Mouse (Mus musculus): Measurements from ENCODE around the gene Sema6d. TPM values are rescaled to one million over a fixed set of nuclear protein-coding genes. Genes with fewer than 3 reads are reported as not detected.
A peak's percentile ranks its signal among the peaks of the same experiment; 100 is the strongest.

Gene Sema6d
- polyA plus RNA-seq, 1 experiment: 4.5 TPM

- Histone ChIP-seq H3K4me1 (ENCODE audit: control insufficient read depth, insufficient read depth, low read length) (no peaks in the 10 kb centered on the region), H3K27ac (ENCODE audit: insufficient read depth, low read length) (no peak overlapping the region), H3K4me3 (ENCODE audit: insufficient read depth, low read length) (no peak overlapping the region)
- TF ChIP-seq POLR2A (IDR thresholded peaks at IDR 0.05; ENCODE audit: low read depth, low read length) (no peak), CTCF (IDR thresholded peaks at IDR 0.05; ENCODE audit: borderline replicate concordance, insufficient read depth, low read length) (no peak)
Observed at GRCm38 (mm10) chr2:124599014-124599413, 509.2 kb downstream of the Sema6d start.

DNA sequence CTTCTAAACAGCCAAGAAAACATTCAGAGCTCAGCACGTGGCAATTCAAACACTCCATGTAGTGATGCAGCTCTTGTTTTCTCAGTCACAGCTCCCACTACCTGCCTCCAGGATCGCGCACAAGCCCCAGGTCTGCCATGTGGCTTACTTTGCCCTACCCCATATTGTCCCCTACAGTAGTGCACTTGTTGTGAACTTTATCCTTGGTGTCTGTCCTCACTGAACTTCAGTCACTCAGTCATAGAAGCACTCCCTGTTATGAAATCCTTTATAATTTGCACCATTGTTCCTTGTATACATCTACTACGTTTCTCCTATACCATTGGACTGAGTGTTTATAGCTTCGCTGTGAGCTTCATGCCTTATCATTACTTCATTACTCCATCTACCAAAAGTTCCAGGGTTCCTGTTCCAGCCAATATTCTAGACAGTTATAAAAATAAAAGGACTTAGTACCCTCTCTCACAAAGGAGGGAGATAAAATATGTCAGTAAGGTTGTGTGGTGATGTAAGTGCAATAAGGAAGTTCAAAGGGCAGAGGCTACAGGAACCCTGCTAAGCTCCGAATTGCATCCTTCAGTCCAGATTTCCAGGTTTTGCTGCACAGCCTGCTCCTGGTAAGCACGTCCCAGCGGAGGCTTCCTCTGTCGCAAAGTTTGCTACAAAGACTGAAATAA lies 512.1 kb downstream of the Sema6d start:
- Histone ChIP-seq H3K4me1 (ENCODE audit: control insufficient read depth, insufficient read depth, low read length) (no peaks in the 10 kb centered on the region), H3K4me3 (ENCODE audit: insufficient read depth, low read length) (no peak overlapping the region), H3K27ac (ENCODE audit: insufficient read depth, low read length) (no peak overlapping the region)
- no peak for TF ChIP-seq CTCF (IDR thresholded peaks at IDR 0.05; ENCODE audit: borderline replicate concordance, insufficient read depth, low read length)
- TF ChIP-seq POLR2A (IDR thresholded peaks at IDR 0.05; ENCODE audit: low read depth, low read length): no peak

GRCm38 (mm10) chr2:124602379-124602913 lies 512.7 kb downstream of the Sema6d start:
- TF ChIP-seq POLR2A (IDR thresholded peaks at IDR 0.05; ENCODE audit: low read depth, low read length) (no peak), CTCF (IDR thresholded peaks at IDR 0.05; ENCODE audit: borderline replicate concordance, insufficient read depth, low read length) (no peak)
- no peak overlapping the region for H3K27ac ChIP-seq (ENCODE audit: insufficient read depth, low read length)
- no peaks in the 10 kb centered on the region for H3K4me1 ChIP-seq (ENCODE audit: control insufficient read depth, insufficient read depth, low read length)
- H3K4me3 ChIP-seq (ENCODE audit: insufficient read depth, low read length): no peak overlapping the region

- H3K4me1 ChIP-seq (ENCODE audit: control insufficient read depth, insufficient read depth, low read length): no peaks in the 10 kb centered on the region
- no peak overlapping the region for H3K27ac ChIP-seq (ENCODE audit: insufficient read depth, low read length)
- H3K4me3 ChIP-seq (ENCODE audit: insufficient read depth, low read length): no peak overlapping the region
- TF ChIP-seq CTCF (IDR thresholded peaks at IDR 0.05; ENCODE audit: borderline replicate concordance, insufficient read depth, low read length) (no peak), POLR2A (IDR thresholded peaks at IDR 0.05; ENCODE audit: low read depth, low read length) (no peak)
Observed at GRCm38 (mm10) chr2:124605341-124605740, 515.6 kb downstream of the Sema6d start.

GRCm38 (mm10) chr2:124607986-124608385 lies 518.2 kb downstream of the Sema6d start:
- no peak for TF ChIP-seq CTCF (IDR thresholded peaks at IDR 0.05; ENCODE audit: borderline replicate concordance, insufficient read depth, low read length)
- TF ChIP-seq POLR2A (IDR thresholded peaks at IDR 0.05; ENCODE audit: low read depth, low read length): no peak
- Histone ChIP-seq H3K4me1 (ENCODE audit: control insufficient read depth, insufficient read depth, low read length) (no peaks in the 10 kb centered on the region), H3K4me3 (ENCODE audit: insufficient read depth, low read length) (no peak overlapping the region), H3K27ac (ENCODE audit: insufficient read depth, low read length) (no peak overlapping the region)

GRCm38 (mm10) chr2:124608546-124608945 lies 518.8 kb downstream of the Sema6d start:
- TF ChIP-seq POLR2A (IDR thresholded peaks at IDR 0.05; ENCODE audit: low read depth, low read length): no peak
- TF ChIP-seq CTCF (IDR thresholded peaks at IDR 0.05; ENCODE audit: borderline replicate concordance, insufficient read depth, low read length): no peak
- Histone ChIP-seq H3K4me3 (ENCODE audit: insufficient read depth, low read length) (no peak overlapping the region), H3K27ac (ENCODE audit: insufficient read depth, low read length) (no peak overlapping the region), H3K4me1 (ENCODE audit: control insufficient read depth, insufficient read depth, low read length) (no peaks in the 10 kb centered on the region)

GRCm38 (mm10) chr2:124609014-124609413 lies 519.2 kb downstream of the Sema6d start:
- H3K27ac ChIP-seq (ENCODE audit: insufficient read depth, low read length): no peak overlapping the region
- no peaks in the 10 kb centered on the region for H3K4me1 ChIP-seq (ENCODE audit: control insufficient read depth, insufficient read depth, low read length)
- no peak overlapping the region for H3K4me3 ChIP-seq (ENCODE audit: insufficient read depth, low read length)
- no peak for TF ChIP-seq CTCF (IDR thresholded peaks at IDR 0.05; ENCODE audit: borderline replicate concordance, insufficient read depth, low read length)

DNA sequence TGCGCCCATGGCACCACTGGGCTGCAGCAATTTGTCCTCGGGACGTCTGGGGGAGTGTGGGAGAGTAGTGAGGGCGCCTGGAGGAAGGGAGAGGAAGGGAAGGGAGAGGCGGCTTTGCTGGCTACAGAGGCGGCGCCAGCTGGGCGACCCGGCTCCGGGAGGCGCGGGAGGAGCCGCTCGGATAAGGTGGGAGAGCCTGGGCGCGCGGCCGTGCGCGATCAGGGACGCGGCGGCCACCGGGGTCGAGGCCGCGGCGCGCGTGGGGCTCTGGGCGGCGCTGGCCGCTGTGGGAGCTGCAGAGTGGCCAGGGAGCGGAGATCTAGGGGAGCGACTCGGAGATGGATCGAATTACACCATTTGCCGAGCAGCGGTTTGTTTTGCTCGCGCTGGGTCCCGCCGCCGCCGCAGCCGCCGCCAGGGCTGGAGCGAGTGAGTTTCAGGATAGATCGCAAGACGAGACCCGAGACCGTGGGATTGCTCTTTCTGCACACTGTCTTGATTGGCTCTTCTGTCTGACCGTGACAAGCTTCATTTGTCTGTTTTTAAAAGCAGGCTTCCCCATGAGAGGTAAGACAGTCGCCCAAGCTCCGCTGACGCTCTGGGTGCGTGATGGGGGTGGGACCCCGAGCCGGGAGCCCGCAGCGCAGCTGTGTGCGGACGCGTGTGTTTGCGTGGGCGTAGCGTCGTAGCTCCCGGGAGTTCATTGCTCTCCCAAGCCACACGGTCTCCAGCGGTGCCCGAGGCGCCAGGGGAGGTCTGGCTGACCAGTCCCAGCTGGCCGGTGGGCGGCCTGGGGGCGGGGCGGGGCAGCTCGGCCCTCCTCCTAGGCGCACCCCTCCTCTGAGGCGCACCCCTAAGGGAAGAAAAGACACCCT lies 520.2 kb downstream of the Sema6d start:
- no peaks in the 10 kb centered on the region for H3K4me1 ChIP-seq (ENCODE audit: control insufficient read depth, insufficient read depth, low read length)
- TF ChIP-seq CTCF (IDR thresholded peaks at IDR 0.05; ENCODE audit: borderline replicate concordance, insufficient read depth, low read length) (no peak), POLR2A (IDR thresholded peaks at IDR 0.05; ENCODE audit: low read depth, low read length) (peak; percentile 20)
- H3K27ac ChIP-seq (ENCODE audit: insufficient read depth, low read length): peak overlapping the region; percentile 51; the same call in 1 of the 2 replicates
- H3K4me3 ChIP-seq (ENCODE audit: insufficient read depth, low read length): peak overlapping the region; percentile 86

- H3K27ac ChIP-seq (ENCODE audit: insufficient read depth, low read length): 0 out of 2 replicates have a peak overlapping the region, but pooled peaks have one; percentile 2
- peak overlapping the region; percentile 86 for H3K4me3 ChIP-seq (ENCODE audit: insufficient read depth, low read length)
- no peak for TF ChIP-seq CTCF (IDR thresholded peaks at IDR 0.05; ENCODE audit: borderline replicate concordance, insufficient read depth, low read length)
- 0 out of 2 replicates have a peak, but pooled peaks have one; percentile 9 for TF ChIP-seq POLR2A (IDR thresholded peaks at IDR 0.05; ENCODE audit: low read depth, low read length)
- H3K4me1 ChIP-seq (ENCODE audit: control insufficient read depth, insufficient read depth, low read length): no peaks in the 10 kb centered on the region
Observed at GRCm38 (mm10) chr2:124610586-124611105, 520.9 kb downstream of the Sema6d start.
